In the genomic region with DNA sequence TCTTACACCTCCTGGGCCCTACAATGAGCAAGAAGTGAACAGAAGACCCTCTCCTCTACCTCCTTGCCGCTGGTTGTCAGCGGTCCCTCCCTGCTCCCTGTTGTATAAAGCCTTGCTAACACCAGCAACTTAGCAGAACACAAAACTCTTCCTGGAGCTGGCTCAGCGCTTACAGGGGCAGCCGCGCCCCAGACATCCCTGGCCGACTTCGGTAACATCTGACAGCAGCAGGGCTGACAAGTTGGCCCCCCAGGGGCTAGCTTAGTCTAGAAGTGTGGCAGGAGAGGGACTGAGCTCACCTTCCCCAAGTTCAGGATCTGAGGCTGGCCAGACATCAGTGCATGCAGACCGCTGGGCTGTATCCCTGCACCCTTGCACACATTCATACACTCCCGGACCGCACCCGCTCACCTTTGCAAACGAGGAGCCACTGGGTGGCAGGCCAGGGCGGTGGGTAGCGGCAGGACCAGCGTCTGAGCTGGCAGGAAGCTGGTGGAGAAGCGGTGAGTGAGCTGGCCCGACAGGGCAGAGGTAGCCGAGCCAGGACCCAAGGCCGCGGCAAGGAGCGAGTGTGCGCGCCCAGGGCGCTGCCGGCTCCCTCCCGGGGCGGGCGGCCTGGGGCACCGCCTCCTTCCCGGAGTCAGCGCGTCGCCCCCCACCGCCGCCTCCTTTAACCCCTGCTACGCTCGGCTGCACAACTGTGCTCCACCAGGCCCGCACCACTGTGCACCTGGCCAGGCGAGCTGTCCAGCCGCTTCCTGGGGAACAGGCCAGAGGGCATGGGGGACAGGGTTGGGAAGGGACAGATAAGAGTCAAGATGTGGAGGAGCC, we compare ENCODE assay signal across 8 mouse cellular contexts.
DNase-seq lines count a peak whose midpoint lies in the region; ATAC-seq and TF ChIP-seq lines count a peak whose summit lies in the region.

No protein-coding gene starts in this region.

- TF ChIP-seq POLR2A in liver, adult 2 months (IDR thresholded peaks at IDR 0.05; ENCODE audit: extremely low read depth, insufficient read depth, low read length), result 0 out of 2 replicates have a peak, but pooled peaks have one; percentile 35

- H3K79me2 ChIP-seq in liver, adult 2 months (ENCODE audit: control insufficient read depth, insufficient read depth, low read length), result peaks cover 73% of the 10 kb centered on the region

- H3K9me3 ChIP-seq in forebrain, embryonic 16.5 days (ENCODE audit: control insufficient read depth, low read length), result no peaks in the 10 kb centered on the region
- no peaks in the 10 kb centered on the region for H3K9me3 ChIP-seq in hindbrain, embryonic 13.5 days
- no peaks in the 10 kb centered on the region for H3K9me3 ChIP-seq in midbrain, postnatal 0 days (ENCODE audit: low read length)

- H3K36me3 ChIP-seq in forebrain, embryonic 16.5 days (ENCODE audit: control insufficient read depth, insufficient read depth), result no peaks in the 10 kb centered on the region
- no peaks in the 10 kb centered on the region for H3K36me3 ChIP-seq in hindbrain, embryonic 13.5 days
- no peaks in the 10 kb centered on the region for H3K36me3 ChIP-seq in liver, adult 2 months (ENCODE audit: control insufficient read depth, insufficient read depth, low read length)
- H3K36me3 ChIP-seq in midbrain, postnatal 0 days (ENCODE audit: insufficient read depth, low read length), result no peaks in the 10 kb centered on the region

- peak; percentile 49; the same call in 1 of the 2 replicates for ATAC-seq in forebrain, embryonic 16.5 days
- ATAC-seq in hindbrain, embryonic 13.5 days (ENCODE audit: low FRiP score), result 0 out of 2 replicates have a peak, but pooled peaks have one; percentile 26
- peak; percentile 57 for ATAC-seq in midbrain, postnatal 0 days (ENCODE audit: low FRiP score)

- peak overlapping the region; percentile 40 for H3K4me3 ChIP-seq in forebrain, embryonic 16.5 days (replicated peaks; ENCODE audit: low read length)
- peak overlapping the region; percentile 43 for H3K4me3 ChIP-seq in hindbrain, embryonic 13.5 days
- peak overlapping the region; percentile 95 for H3K4me3 ChIP-seq in liver, adult 2 months (ENCODE audit: insufficient read depth, low read depth, low read length)
- peak overlapping the region; percentile 39 for H3K4me3 ChIP-seq in midbrain, postnatal 0 days (ENCODE audit: low read depth, low read length)

- peak; percentile 25 to 33 for DNase-seq in cerebellum, postnatal 10 days
- DNase-seq in cerebellum, adult 18-20 months, result no peak
- DNase-seq in liver, adult 2 months (ENCODE audit: extremely low read depth, low read depth, low spot score), result no peak
- DNase-seq in midbrain, postnatal 0 days (ENCODE audit: low spot score), result no peak
- peak; percentile 16 for DNase-seq in thymus, postnatal 0 days (ENCODE audit: low spot score)
- DNase-seq in layer of hippocampus, postnatal 36 days, result no peak

- H3K4me1 ChIP-seq in forebrain, embryonic 16.5 days (replicated peaks; ENCODE audit: control insufficient read depth, insufficient read depth, low read length), result peaks cover 10% of the 10 kb centered on the region
- H3K4me1 ChIP-seq in hindbrain, embryonic 13.5 days (replicated peaks), result peaks cover 39% of the 10 kb centered on the region
- H3K4me1 ChIP-seq in liver, adult 2 months (ENCODE audit: control insufficient read depth, insufficient read depth, low read length), result peaks cover 26% of the 10 kb centered on the region
- H3K4me1 ChIP-seq in midbrain, postnatal 0 days (ENCODE audit: insufficient read depth, low read length), result 0 out of 2 replicates have a peak, but pooled peaks cover 4% of the 10 kb centered on the region

- no peaks in the 10 kb centered on the region for H3K27me3 ChIP-seq in forebrain, embryonic 16.5 days (replicated peaks; ENCODE audit: control insufficient read depth, insufficient read depth, low read length)
- H3K27me3 ChIP-seq in hindbrain, embryonic 13.5 days, result peaks cover 22% of the 10 kb centered on the region
- H3K27me3 ChIP-seq in liver, adult 2 months (ENCODE audit: control insufficient read depth, insufficient read depth, low read length), result no peaks in the 10 kb centered on the region
- H3K27me3 ChIP-seq in midbrain, postnatal 0 days (ENCODE audit: insufficient read depth, low read length), result peaks cover 7% of the 10 kb centered on the region; the same call in 1 of the 2 replicates

- peak; percentile 32; the same call in 1 of the 2 replicates for TF ChIP-seq CTCF in liver, adult 2 months (IDR thresholded peaks at IDR 0.05; ENCODE audit: low read depth, low read length)
- TF ChIP-seq CTCF in midbrain, postnatal 0 days (IDR thresholded peaks at IDR 0.05), result peak; percentile 62

- no peak overlapping the region for H3K27ac ChIP-seq in forebrain, embryonic 16.5 days (ENCODE audit: low read length)
- H3K27ac ChIP-seq in hindbrain, embryonic 13.5 days, result peak overlapping the region; percentile 23; the same call in 1 of the 2 replicates
- H3K27ac ChIP-seq in liver, adult 2 months (replicated peaks; ENCODE audit: insufficient read depth, low read depth, low read length), result peak overlapping the region; percentile 67
- no peak overlapping the region for H3K27ac ChIP-seq in midbrain, postnatal 0 days (ENCODE audit: low read depth, low read length)

- H3K9ac ChIP-seq in forebrain, embryonic 16.5 days (replicated peaks; ENCODE audit: low read depth, low read length), result peak overlapping the region; percentile 48
- peak overlapping the region; percentile 68 for H3K9ac ChIP-seq in hindbrain, embryonic 13.5 days
- H3K9ac ChIP-seq in liver, adult 2 months (ENCODE audit: low read depth, low read length), result peak overlapping the region; percentile 86
- peak overlapping the region; percentile 29; the same call in 1 of the 2 replicates for H3K9ac ChIP-seq in midbrain, postnatal 0 days (replicated peaks; ENCODE audit: low read length, poor library complexity, severe bottlenecking)

- 5% methylated on average over 38 of the region's 40 CpGs for WGBS in forebrain, embryonic 16.5 days
- WGBS in hindbrain, embryonic 13.5 days, result 5% methylated on average over 40 of the region's 40 CpGs
- WGBS in liver, adult 2 months, result 28% methylated on average over 40 of the region's 40 CpGs
- 4% methylated on average over 39 of the region's 40 CpGs for WGBS in midbrain, postnatal 0 days

- H3K4me2 ChIP-seq in forebrain, embryonic 16.5 days (ENCODE audit: low read length), result peak overlapping the region; percentile 53
- peak overlapping the region; percentile 68 for H3K4me2 ChIP-seq in hindbrain, embryonic 13.5 days
- peak overlapping the region; percentile 67 for H3K4me2 ChIP-seq in midbrain, postnatal 0 days (ENCODE audit: low read depth, low read length, poor library complexity, severe bottlenecking)

Comparison
In these comparisons a context has a peak if more than half of its experiments do, and no peak if none do; other contexts are left out.
1. DNase-seq: peak in cerebellum, postnatal 10 days (2 of 2) and thymus, postnatal 0 days (single experiment); none in cerebellum, adult 18-20 months (0 of 2), liver, adult 2 months (single experiment), midbrain, postnatal 0 days (single experiment) and layer of hippocampus, postnatal 36 days (0 of 2).
2. H3K27ac ChIP-seq: peak in hindbrain, embryonic 13.5 days (single experiment) and liver, adult 2 months (single experiment); none in forebrain, embryonic 16.5 days (single experiment) and midbrain, postnatal 0 days (single experiment).
3. H3K4me3 ChIP-seq: peak in every context shown above with its lines; median percentile 95 in liver, adult 2 months; 43 in hindbrain, embryonic 13.5 days; 40 in forebrain, embryonic 16.5 days; 39 in midbrain, postnatal 0 days.
4. H3K9ac ChIP-seq: peak in every context shown above with its lines; median percentile 86 in liver, adult 2 months; 68 in hindbrain, embryonic 13.5 days; 48 in forebrain, embryonic 16.5 days; 29 in midbrain, postnatal 0 days.
5. Peak in every context shown above with its lines, with median percentiles within 50 percentile points of each other: ATAC-seq and H3K4me2 ChIP-seq.